Mouse (Mus musculus) urinary bladder, postnatal 0 days (tissue): ENCODE results near the gene 4930432M17Rik. TPM values are rescaled to one million over a fixed set of nuclear protein-coding genes. Genes with fewer than 3 reads are reported as not detected.

ENCODE experiments used
- polyA plus RNA-seq: library from polyadenylated mRNA; unstranded; fragments of >200 nt; fragmentation: Nextera tagmentation; extraction: Ambion mirVana; gene quantifications from 2 replicates; pipeline ENCODE4 v1.2.1, GENCODE M21; 2015

Gene 4930432M17Rik
- polyA plus RNA-seq, result not detected in 2 replicates

DNA sequence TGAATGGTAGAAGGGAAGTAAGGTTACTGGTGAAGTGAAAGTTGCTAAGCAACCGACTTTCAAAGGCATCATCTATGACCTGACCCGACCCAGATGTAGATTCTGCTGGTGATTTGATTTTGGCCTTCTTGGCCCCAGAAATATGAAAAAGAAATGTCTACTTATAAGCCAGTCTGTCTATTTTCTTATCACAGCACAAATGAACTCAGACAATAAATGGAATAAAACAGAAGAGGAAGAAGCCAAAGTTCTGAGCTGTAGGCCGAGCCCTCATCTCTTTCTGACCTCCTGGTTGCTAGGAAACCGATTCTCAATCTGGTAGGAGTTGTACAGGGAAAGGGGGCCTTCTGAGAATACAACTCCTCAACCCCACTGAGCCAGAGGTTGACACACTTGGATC lies at the start of gene 4930432M17Rik:
Gene 4930432M17Rik (plus strand): TSS at position 301 of the 400 bp plus-strand sequence.

DNA sequence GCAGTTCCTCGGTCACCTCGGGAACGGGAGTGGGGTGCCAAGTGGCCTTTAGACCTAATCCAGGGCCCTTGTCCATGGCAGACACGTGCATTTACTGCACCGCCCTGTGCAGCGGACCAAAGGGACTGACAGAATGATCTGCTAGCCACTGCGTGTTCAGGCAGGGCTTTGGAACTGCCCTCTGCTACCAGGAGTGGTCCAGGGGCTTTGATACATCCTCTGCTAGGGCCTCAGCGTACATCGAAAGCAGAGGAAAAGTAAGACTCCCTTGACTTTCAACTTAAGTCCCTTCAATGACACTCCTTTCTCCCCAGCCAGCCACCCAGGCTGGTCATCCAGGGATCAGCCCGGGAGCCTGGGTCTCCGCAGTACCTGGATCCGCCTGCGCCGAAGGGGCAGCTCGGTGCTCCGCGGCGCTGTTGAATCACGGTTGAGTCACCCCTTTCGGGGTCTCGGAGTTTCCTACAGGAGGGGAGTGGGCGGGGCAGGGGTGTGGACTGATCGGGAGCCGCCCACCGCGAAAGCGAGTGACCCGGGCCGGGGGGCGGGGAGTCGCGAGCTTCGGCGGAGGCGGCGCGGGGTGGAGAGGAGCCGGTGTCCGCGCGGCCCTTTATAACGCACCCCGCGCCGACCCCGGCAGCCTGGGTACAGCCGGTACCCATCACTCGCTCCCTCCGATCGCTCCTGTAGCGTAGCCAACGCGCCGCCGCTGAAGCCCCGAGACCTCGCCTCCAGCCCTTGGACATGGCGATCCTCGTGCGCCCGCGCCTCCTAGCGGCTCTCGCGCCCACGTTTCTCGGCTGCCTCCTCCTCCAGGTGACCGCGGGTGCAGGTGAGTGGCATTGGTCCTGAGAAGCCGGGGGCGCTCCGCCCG lies 52.6 kb downstream of the 4930432M17Rik start, which contains the start of gene F3:
Gene F3 (plus strand): TSS at position 567 of the 874 bp plus-strand sequence.

Other genes starting within 250 kb of the 4930432M17Rik start
- 410 and 558 TPM in 2 replicates for gene Cnn3, start 244.3 kb upstream of the 4930432M17Rik start, polyA plus RNA-seq
- 8.0 and 10.4 TPM in 2 replicates for gene Slc44a3, start 138.4 kb upstream of the 4930432M17Rik start, polyA plus RNA-seq
- 36.8 and 49.0 TPM in 2 replicates for gene F3, start 52.8 kb downstream of the 4930432M17Rik start, polyA plus RNA-seq
- 68.2 and 81.8 TPM in 2 replicates for gene Abcd3, start 144.5 kb downstream of the 4930432M17Rik start, polyA plus RNA-seq